Mouse (Mus musculus) E14TG2a.4 (cell line): ENCODE measurements at regions not wholly inside any gene's neighbourhood (a gene's known extent, or its start where the extent isn't known, plus 50 kb on each side); places are given as distances from the start of the nearest gene placed in this dataset.

ENCODE experiments used
- CTCF ChIP-seq: conservative IDR thresholded peaks from 2 replicates; pipeline ENCODE4 v1.5.1; 2014; ENCODE audit warnings: low read length
- POU5F1 ChIP-seq: IDR thresholded peaks from 2 replicates; pipeline ENCODE4 v1.6.1; 2014; ENCODE audit warnings: low read length, borderline replicate concordance

GRCm38 (mm10) chr2:148292895-148293294, 102.2 kb upstream of the Sstr4 start:
- no peak for TF ChIP-seq CTCF
- TF ChIP-seq POU5F1: no peak
